Mouse (Mus musculus) midbrain, embryonic 16.5 days (tissue): ENCODE results near the gene Tarbp2. TPM values are rescaled to one million over a fixed set of nuclear protein-coding genes. Genes with fewer than 3 reads are reported as not detected.
A peak's percentile ranks its signal among the peaks of the same experiment; 100 is the strongest.

ENCODE experiments used
- ATAC-seq: fragments of 200-750 bp; cut with Nextera tagmentation; 2 replicates; pipeline ENCODE4 v1.8.0; 2017; ENCODE audit warnings: moderate TSS enrichment
- H3K27ac ChIP-seq: fragments of 300-500 bp; sonication (generic); 2 replicates; pipeline ENCODE4 v1.5.1; 2014; ENCODE audit warnings: mild to moderate bottlenecking, low read length, mixed read lengths
- H3K27me3 ChIP-seq: fragments of 300-500 bp; sonication (generic); 2 replicates; pipeline ENCODE4 v1.6.1; 2014; ENCODE audit warnings: low read depth, low read length, mixed read lengths; ENCODE audit not compliant: control insufficient read depth, insufficient read depth
- H3K36me3 ChIP-seq: fragments of 300-500 bp; sonication (generic); 2 replicates; pipeline ENCODE4 v1.6.1; 2014; ENCODE audit warnings: mild to moderate bottlenecking, low read length, moderate library complexity, mixed read lengths; ENCODE audit not compliant: control insufficient read depth, insufficient read depth
- H3K4me1 ChIP-seq: fragments of 300-500 bp; sonication (generic); 2 replicates; pipeline ENCODE4 v1.6.1; 2014; ENCODE audit warnings: mild to moderate bottlenecking, low read length, mixed read lengths; ENCODE audit not compliant: control insufficient read depth, insufficient read depth
- H3K4me2 ChIP-seq: fragments of 300-500 bp; sonication (generic); 2 replicates; pipeline ENCODE4 v1.6.1; 2014; ENCODE audit warnings: mild to moderate bottlenecking, low read length, mixed read lengths
- H3K4me3 ChIP-seq: fragments of 300-500 bp; sonication (generic); 2 replicates; pipeline ENCODE4 v1.5.1; 2014; ENCODE audit warnings: low read depth, mild to moderate bottlenecking, low read length, moderate library complexity, mixed read lengths
- H3K9ac ChIP-seq: fragments of 300-500 bp; sonication (generic); 2 replicates; pipeline ENCODE4 v1.6.1; 2014; ENCODE audit warnings: low read depth, low read length, mixed read lengths
- H3K9me3 ChIP-seq: fragments of 300-500 bp; sonication (generic); replicated peaks from 2 replicates; pipeline ENCODE4 v1.6.1; 2014; ENCODE audit warnings: mild to moderate bottlenecking, low read length, mixed read lengths; ENCODE audit not compliant: control insufficient read depth, poor library complexity, severe bottlenecking
- WGBS: fragments of 180-500 bp; shearing (Covaris S2); extraction: QIAGEN DNeasy Blood & Tissue Kit; methylation state at CpG from one replicate; pipeline ENCODE4 v1.1.7; 2014; 5-methylcytosine and 5-hydroxymethylcytosine counted together
- polyA plus RNA-seq: library from polyadenylated mRNA; unstranded; fragments of >200 nt; fragmentation: Nextera tagmentation; extraction: Ambion mirVana; gene quantifications from 2 replicates; pipeline ENCODE4 v1.2.1, GENCODE M21; 2015

Gene Tarbp2
- 94.1 and 105 TPM in 2 replicates for polyA plus RNA-seq

DNA sequence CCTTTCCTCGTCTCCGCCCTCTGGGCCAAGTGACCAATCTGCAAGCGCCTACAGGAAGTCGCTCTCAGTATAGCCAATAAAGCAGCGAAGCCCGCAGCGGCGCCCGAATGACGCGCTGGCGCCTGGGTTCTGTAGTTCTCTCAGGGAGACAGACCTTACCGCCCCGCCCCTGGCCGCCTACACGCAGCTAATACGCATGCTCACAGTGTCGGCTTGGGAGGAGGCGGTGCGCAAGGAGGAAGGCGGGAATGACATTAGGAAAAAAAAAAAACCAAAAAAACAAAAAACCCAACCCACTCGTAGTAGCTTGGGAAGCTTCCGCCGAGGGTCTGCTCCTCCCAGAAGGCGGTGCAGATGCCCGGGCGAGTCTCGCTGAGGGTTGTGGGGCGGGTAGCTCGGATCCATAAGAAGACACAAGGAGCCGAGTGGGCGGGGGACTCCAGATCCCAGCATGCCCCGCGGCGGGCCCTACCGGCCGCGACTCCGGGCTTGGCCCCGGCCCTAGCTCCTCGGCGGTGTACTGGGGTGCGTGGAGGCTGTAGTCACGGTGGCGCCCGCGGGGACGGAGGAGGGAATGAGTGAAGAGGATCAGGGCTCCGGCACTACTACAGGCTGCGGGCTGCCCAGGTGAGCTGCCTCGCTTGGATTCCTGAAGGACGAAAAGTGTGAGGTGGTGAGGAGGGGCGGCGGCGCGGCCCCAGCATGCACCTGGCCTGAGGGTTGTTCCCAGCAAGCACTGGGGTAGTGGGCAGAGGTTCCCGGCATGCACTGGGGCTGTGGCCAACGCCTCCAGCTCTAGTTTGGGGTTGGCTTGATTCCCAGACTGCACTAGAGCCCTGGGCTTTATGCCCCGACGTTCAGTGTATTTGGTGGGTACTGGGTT lies at the start of gene Tarbp2:
Tarbp2 (plus strand) TSS at position 217 of the 883 bp plus-strand sequence.
- H3K36me3 ChIP-seq: peaks cover 9% of the 10 kb centered on the region
- H3K4me3 ChIP-seq: peak within 1 kb of the TSS; percentile 72
- ATAC-seq: peak; percentile 91
- no peaks in the 10 kb centered on the region for H3K9me3 ChIP-seq
- H3K27me3 ChIP-seq: no peaks in the 10 kb centered on the region
- peak within 1 kb of the TSS; percentile 91 for H3K4me2 ChIP-seq
- H3K4me1 ChIP-seq: peaks cover 33% of the 10 kb centered on the region
- peak within 1 kb of the TSS; percentile 90 for H3K9ac ChIP-seq
- under 1% methylated on average over 60 of the region's 60 CpGs for WGBS
- H3K27ac ChIP-seq: peak within 1 kb of the TSS; percentile 100

DNA sequence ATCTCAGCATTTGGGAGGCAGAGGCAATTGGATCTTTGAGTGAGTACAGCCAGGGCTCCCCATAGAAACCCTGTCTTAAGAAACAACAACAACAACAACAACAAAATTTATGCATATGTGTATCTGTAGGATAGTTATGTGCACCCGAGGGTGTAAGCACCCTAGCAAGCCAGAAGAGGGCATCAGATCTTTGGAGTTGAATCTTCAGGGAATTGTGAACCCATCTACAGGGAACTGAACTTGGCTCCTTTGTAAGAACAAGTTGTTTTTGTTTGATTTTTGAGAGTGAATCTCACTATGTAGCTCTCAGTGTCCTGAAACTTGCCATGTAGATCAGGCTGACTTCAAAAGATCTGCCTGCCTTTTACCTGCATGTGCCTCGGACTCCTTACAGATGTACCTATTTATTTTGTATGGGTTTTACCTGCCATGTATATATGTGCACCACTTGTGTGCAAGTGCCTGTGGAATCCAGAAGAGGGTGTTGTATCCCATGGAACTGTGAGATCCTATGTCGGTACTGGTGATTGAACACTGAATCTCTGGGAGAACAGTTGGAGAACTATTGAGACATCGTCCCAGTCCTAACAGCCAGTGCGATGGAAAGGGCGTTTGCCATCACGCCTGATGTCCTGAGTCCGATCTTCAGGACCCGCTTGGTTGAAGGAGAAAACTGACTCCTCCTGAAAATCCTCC lies 49.2 kb upstream of the Tarbp2 start:
- H3K4me1 ChIP-seq: peaks cover 16% of the 10 kb centered on the region
- no peaks in the 10 kb centered on the region for H3K27me3 ChIP-seq
- ATAC-seq: no peak
- H3K27ac ChIP-seq: no peak overlapping the region
- 0 out of 2 replicates have a peak, but pooled peaks cover 1% of the 10 kb centered on the region for H3K36me3 ChIP-seq
- H3K4me3 ChIP-seq: no peak overlapping the region
- WGBS: 97% methylated on average over 9 of the region's 9 CpGs
- H3K9me3 ChIP-seq: no peaks in the 10 kb centered on the region
- H3K4me2 ChIP-seq: no peak overlapping the region
- no peak overlapping the region for H3K9ac ChIP-seq

DNA sequence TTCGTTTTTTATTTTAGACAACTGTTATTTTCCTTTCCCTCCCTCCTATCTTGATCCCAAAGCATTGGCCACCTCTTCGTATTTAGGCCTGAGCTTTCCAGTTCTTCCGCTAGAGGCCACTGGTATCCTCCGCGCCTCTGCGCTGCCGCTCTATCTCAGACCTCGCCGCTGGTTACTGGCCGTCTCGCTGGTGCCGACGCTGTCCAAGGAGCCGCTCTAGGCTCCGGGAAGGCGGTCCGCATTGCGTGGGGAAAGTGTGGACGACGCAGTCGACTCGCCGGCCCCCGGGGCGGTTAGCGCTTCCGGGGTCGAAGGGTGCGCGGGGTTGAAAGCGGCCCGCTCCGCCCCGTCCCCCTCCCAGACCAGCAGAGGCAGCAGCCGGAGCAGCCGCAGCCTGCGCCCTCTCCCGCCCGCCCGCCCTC lies 47.8 kb upstream of the Tarbp2 start, which contains the start of gene Pcbp2:
Pcbp2 (plus strand) TSS at position 357 of the 422 bp plus-strand sequence.
- Histone ChIP-seq H3K4me2 (peak within 1 kb of the TSS; percentile 76), H3K4me1 (peaks cover 16% of the 10 kb centered on the region), H3K27ac (peak within 1 kb of the TSS; percentile 88), H3K9ac (peak within 1 kb of the TSS; percentile 81), H3K4me3 (peak within 1 kb of the TSS; percentile 74), H3K36me3 (peaks cover 6% of the 10 kb centered on the region; the same call in 1 of the 2 replicates), H3K27me3 (no peaks in the 10 kb centered on the region), H3K9me3 (no peaks in the 10 kb centered on the region)
- WGBS: under 1% methylated on average over 31 of the region's 40 CpGs
- peak; percentile 98 for ATAC-seq

DNA sequence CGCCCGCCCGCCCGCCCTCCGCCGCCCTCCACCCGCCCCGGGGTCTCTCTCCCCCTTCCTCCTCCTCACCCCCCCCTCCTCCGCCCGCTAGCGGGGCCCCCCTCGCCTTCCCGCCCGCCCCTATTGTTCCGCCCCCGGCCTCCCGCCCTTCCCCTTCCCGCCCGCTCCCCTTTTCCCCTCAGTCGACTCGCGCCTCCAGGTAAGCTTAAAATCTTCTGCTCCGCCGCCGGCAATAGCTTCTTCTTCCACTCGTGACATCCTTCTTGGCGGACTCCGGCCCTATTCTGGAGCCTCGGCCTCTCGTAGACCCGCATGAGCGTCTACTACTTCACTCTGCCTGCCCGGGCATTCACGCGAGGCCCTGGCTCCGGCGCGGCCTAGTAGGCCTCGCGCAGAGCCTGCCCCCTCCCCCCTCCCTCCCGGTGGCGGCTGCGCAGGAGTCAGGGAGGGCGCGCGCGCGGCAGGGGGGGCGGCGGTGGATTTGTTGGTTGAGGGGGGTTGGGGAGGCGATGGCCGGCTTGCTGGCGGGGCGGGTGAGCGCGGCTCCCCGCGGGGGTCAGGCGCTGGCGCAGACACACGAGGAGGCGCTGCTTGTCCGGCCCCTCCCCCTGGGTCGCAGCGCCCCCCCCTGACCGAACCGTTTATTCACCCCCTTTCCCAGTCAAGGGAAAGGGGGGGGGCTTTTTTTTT lies 47.2 kb upstream of the Tarbp2 start:
- ATAC-seq: peak; percentile 66
- WGBS: under 1% methylated on average over 34 of the region's 67 CpGs
- H3K36me3 ChIP-seq: peaks cover 10% of the 10 kb centered on the region

DNA sequence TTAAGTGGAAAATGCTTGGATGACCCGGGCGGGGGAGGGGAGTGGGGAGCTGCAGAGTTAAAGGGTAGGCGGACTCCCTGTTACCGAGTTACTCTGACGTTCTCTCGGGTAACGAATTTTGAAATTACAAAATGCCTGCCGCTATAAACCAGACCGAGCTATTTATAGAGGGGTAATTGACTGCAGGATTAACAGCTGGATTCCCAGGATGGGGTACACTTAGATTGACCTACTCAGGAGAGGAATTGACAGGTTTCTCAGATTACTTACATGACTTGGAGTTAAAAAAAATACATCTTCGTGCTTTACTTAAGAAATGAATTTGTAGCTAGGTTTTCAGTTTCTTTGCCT lies 46.7 kb upstream of the Tarbp2 start:
- peak overlapping the region; percentile 81 for H3K9ac ChIP-seq
- no peak for ATAC-seq
- peak overlapping the region; percentile 74 for H3K4me3 ChIP-seq

More for the DNA sequence above, 47.2 kb upstream of the Tarbp2 start:
- Histone ChIP-seq H3K4me2 (peak overlapping the region; percentile 76), H3K27me3 (no peaks in the 10 kb centered on the region), H3K9me3 (no peaks in the 10 kb centered on the region), H3K27ac (peak overlapping the region; percentile 88), H3K9ac (peak overlapping the region; percentile 81), H3K4me1 (peaks cover 16% of the 10 kb centered on the region), H3K4me3 (peak overlapping the region; percentile 74)

DNA sequence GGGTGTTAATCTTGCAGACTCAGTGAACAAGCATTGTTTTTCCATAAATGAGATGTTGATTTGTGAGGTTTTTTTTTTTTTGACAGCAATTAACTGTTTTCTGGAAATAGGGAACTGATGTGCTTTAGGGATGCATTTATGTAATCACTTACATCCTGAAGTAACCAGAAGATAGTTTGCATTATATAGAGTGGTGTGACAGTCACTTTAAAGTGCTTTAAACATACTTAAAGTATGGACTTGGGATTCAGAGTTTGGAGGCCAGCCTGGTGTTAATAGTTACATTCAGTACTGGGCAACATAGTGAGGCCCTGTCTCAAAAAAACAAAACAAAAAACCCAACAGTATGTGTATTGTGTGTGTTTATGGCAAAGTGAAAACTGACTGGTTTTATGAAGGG lies 46.3 kb upstream of the Tarbp2 start:
- H3K9me3 ChIP-seq: no peaks in the 10 kb centered on the region
- no peak overlapping the region for H3K27ac ChIP-seq
- no peak for ATAC-seq
- peaks cover 16% of the 10 kb centered on the region for H3K4me1 ChIP-seq
- H3K4me3 ChIP-seq: peak overlapping the region; percentile 74
- peak overlapping the region; percentile 76 for H3K4me2 ChIP-seq
- H3K36me3 ChIP-seq: peaks cover 15% of the 10 kb centered on the region
- H3K9ac ChIP-seq: no peak overlapping the region; the same call in 1 of the 2 replicates
- H3K27me3 ChIP-seq: no peaks in the 10 kb centered on the region

More for the DNA sequence above, 46.7 kb upstream of the Tarbp2 start:
- no peaks in the 10 kb centered on the region for H3K27me3 ChIP-seq
- H3K9me3 ChIP-seq: no peaks in the 10 kb centered on the region
- H3K27ac ChIP-seq: peak overlapping the region; percentile 88
- peak overlapping the region; percentile 76 for H3K4me2 ChIP-seq
- peaks cover 15% of the 10 kb centered on the region for H3K36me3 ChIP-seq
- under 1% methylated on average over 10 of the region's 10 CpGs for WGBS
- H3K4me1 ChIP-seq: peaks cover 16% of the 10 kb centered on the region

DNA sequence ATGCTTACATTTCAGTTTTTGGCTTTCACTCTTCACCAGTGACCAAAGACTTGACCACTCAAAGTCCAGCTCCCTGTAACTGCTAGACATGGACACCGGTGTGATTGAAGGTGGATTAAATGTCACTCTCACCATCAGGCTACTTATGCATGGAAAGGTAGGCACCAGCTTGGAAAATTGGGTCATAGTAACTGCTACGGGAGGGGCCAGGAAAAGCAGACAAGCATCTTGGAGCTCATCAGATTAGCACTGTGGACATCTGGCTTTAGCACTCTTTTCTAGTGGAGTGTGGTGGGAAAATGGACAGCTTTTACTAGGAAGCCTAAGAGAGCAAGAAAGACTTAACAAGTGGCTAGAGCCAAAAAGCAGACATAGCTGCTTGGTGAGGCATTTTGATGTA lies 44.7 kb upstream of the Tarbp2 start:
- no peak for ATAC-seq
- no peak overlapping the region for H3K4me3 ChIP-seq
- H3K9ac ChIP-seq: 0 out of 2 replicates have a peak overlapping the region, but pooled peaks have one; percentile 34
- no peak overlapping the region for H3K4me2 ChIP-seq
- H3K27me3 ChIP-seq: no peaks in the 10 kb centered on the region
- WGBS: 62% methylated on average over 2 of the region's 2 CpGs
- H3K36me3 ChIP-seq: peaks cover 19% of the 10 kb centered on the region
- peaks cover 16% of the 10 kb centered on the region for H3K4me1 ChIP-seq
- H3K27ac ChIP-seq: no peak overlapping the region
- H3K9me3 ChIP-seq: no peaks in the 10 kb centered on the region

DNA sequence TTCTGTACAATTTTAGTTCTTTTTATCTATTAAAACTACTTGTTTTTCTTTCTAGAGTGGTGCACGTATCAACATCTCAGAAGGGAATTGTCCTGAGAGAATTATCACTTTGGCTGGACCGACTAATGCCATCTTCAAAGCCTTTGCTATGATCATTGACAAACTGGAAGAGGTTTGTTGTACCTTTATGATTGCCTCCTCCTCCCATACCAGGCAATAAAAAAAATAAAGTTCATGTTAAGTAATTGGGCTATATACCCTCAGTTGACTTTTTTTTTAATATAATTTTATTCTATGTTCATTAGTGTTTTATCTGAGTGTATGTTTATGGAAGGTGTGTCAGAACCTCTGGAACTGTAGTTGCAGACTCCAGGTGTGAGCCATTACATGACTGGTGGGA lies 43.5 kb upstream of the Tarbp2 start:
- 90% methylated on average over 2 of the region's 2 CpGs for WGBS
- ATAC-seq: no peak
- Histone ChIP-seq H3K4me1 (peaks cover 16% of the 10 kb centered on the region), H3K9ac (no peak overlapping the region), H3K4me3 (no peak overlapping the region), H3K36me3 (peaks cover 26% of the 10 kb centered on the region), H3K9me3 (no peaks in the 10 kb centered on the region), H3K4me2 (no peak overlapping the region), H3K27me3 (no peaks in the 10 kb centered on the region), H3K27ac (no peak overlapping the region)
